Mouse (Mus musculus) ES-Bruce4 (cell line): ENCODE data around the gene Qser1.

ENCODE experiments used
- CTCF ChIP-seq: IDR thresholded peaks from one replicate; pipeline ENCODE4 v1.8.1; 2011; ENCODE audit warnings: low read depth, low read length
- EP300 ChIP-seq: IDR thresholded peaks from 2 replicates; pipeline ENCODE4 v1.6.1; 2011; ENCODE audit warnings: low read depth, low read length; ENCODE audit not compliant: insufficient read depth
- POLR2A ChIP-seq: IDR thresholded peaks from one replicate; pipeline ENCODE4 v1.8.1; 2011; ENCODE audit warnings: low read length; ENCODE audit not compliant: insufficient read depth

DNA sequence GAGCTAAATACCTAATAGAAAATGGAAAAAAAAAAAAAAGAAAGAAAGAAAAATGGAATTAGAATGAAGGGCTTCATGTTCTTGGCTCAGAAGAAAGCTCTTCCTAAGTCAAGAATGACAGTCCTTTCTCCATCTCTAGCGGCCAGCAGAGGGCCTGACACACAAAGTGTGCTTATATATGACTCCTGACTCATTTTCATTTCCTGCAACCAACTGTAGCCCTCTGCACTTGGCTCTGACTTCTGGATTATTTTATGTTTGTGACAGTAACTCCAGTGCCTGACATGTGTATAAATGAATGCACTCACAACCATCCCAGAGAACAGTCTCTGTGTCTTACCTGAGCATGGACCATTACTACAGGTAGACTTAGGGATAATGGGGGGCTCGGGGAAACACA is 31.1 kb upstream of the Qser1 start:
- TF ChIP-seq POLR2A (no peak), CTCF (no peak), EP300 (no peak)
